Mouse (Mus musculus) heart, adult 18-20 months (tissue): ENCODE data around the gene Fbxo31. TPM values are rescaled to one million over a fixed set of nuclear protein-coding genes. Genes with fewer than 3 reads are reported as not detected.
"Not testable (repeated sequence)": the region's sequence is repeated elsewhere in the genome, so short reads cannot be mapped to it uniquely, and the experiment has no call there.

Experiments used
- DNase-seq, 2 experiments: peaks; one replicate each; pipeline ENCODE4 v3.0.0; 2021 to 2022; ENCODE audit warnings: mixed read lengths in 1 of 2
- long read RNA-seq, 2 experiments: library from polyadenylated mRNA; stranded (forward); transcript quantifications; one replicate each; pipeline ENCODE4 v2.0.0; 2021
- total RNA-seq, 2 experiments: library from RNA; stranded (reverse); gene quantifications; 2 replicates each; pipeline ENCODE4 v1.2.3; 2021

Gene Fbxo31
- 100 to 1,000 TPM in 1 of 2 experiments, 10 to 100 TPM in 1; 91.3 to 110 TPM for total RNA-seq
- long read RNA-seq, experiment 1, full-length matches to known transcripts, result 28 of 132 reads
- long read RNA-seq, experiment 1, partial matches to known transcripts, result 6 of 132 reads
- long read RNA-seq, experiment 1, other reads (novel, unspliced or antisense), result 98 of 132 reads
- long read RNA-seq, experiment 2, full-length matches to known transcripts, result 14 of 84 reads
- long read RNA-seq, experiment 2, partial matches to known transcripts, result 7 of 84 reads
- long read RNA-seq, experiment 2, other reads (novel, unspliced or antisense), result 63 of 84 reads

DNA sequence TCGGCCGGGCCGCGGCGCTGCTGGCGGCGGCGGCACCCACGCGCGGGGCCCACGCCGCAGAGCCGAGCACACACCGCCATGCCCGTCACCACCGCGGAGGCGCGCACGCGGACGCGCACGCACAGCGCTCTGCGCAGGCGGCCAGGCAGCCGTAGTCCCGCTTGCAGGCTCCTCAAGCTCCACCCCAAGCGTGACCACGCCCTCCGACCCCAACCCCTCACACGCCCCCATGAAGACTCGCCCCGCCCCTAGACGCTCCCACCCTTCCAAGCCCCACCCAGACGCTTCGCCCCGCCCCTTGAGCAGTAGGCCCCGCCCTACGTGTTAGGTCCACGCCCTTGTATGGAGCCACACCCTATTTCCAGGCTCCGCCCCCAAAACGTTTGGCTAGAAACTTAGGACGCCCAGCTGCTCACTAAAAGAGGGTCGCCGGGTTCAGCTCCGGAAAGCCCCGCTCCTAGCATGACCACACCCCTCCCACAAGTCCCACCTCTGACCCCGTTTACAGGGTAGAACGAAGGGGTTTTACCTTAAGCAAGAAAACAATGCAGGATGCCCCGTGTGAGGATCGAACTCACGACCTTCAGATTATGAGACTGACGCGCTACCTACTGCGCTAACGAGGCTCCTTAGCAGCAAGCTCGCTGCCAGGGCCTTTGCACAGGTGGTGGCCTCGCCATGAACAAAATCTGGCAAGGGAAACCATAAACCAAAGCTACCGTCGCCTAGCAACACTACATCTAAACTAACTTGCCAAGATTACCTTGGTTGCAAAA, at the start of gene Fbxo31:
TSS of gene Fbxo31 (minus strand) at position 131 of the 776 bp plus-strand sequence.
- peak; percentile 94 to 95 for DNase-seq

DNA sequence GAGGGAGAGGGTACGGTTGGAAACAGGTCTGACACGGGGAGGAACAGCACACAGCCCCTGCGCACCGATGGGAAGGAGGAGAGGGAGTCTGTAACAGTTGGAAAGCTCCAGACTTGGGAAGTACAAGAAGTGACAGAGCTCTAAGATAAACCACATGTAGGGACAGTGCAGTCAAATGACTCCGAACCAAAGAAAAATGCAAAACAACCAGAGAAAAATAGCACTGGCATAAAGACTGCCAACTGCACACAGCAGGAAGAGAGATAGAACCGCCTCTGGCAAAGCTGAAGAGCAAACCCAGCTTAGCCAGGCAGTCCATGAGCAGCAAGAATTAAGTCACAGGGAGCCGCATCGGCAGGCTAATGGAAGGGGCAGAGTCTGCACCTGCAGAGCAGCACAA, 44.4 kb upstream of the Fbxo31 start:
- no peak for DNase-seq

DNA sequence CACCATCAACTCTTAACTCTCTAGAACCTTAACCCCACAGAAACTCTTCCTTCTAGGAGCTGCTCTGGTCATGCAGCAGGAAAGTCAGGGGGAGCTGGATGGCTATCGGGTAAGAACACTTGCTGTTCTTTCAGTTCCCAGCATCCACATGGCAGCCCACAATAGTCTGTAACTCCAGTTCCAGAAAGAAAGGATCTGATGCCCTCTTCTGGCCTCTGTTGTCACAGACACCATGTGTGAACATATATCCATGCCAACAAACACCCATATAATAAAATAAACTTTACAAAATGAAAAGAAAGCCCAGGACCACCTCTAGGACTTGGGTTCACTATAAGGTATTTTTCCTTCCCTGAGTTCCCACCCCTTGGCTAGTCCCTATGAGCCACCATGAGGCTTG, 43.3 kb upstream of the Fbxo31 start:
- no peak for DNase-seq

DNA sequence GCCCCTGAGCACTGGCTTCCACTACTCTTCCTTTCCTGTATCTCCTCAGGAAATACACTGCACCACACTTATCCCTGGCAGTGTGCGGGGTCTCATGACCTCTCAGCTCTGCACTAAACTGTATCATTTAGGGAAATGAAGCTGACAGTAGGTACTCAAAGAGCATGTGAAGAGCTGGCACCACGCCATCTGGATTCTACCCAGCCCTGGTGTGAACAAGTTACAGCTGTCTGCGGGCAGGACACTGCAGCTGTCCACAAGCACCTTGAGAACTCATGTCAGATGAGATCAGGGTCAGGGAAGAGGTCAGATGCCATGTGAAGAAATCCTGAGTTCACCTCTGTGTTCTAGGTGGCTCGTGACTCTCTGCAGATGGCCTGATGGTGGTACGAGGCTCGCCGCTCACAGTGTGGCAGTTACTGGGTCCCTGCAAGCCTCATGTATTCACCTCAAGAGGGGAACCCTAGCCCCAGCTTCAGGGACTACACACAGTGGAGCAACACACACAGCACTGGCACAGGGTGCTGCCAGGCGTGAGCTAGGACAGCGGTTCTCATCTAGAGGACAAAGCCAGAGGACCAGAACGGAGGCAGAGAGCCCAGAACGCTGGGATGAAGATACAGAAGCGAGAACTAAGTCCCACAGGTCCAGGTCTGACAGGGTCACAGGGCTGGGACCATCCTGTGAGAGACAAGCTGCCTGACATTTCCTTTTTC, 42.4 kb upstream of the Fbxo31 start:
- peak; percentile 55 to 65 for DNase-seq

DNA sequence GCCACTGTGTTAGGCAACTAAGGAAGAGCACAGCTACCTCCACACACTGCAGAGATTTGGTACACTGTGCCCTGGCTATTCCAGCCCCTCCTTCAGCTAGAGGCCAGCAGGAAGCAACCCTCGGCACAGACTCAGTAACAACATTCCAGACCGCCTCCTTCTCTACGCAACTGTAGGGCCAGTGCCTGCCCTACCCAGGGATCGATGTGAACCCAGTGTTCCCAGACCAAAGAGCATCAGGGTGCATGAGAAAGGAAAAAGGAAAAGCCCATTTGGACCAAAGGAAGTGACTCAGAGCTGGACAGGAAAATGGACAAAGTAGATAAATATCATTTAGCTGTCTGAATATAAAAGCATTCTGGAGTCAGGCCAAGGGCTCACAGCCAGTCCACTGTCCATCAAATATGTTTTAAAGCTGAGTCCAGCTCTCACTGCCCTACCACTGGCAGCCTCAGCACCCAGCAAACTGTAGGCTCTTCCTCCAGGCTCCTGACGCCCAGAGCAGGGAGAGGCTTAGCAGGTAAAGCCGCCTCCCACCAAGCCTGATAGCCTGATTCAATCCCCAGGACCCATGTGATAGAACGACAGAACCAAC, 40.9 kb upstream of the Fbxo31 start:
- DNase-seq, result peak; percentile 84 to 94

DNA sequence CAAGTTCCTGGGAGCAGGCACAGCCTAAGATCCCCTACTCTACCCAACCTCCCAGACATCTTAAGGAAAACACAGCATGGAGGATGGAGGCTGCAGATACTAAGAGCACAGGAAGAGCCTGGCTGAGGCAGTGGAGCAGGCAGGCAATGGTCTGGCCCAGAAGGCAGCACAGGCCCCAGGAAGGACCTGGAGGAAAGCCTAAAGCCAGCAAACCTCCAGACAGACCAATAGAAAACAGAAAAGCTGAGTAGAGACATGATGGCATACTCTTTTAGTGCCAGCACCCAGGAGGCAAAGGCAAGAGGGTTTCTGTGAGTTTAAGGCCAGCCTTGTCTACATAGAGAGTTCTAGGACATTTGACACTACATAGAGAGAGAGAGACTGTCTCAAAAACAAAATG, 34.8 kb upstream of the Fbxo31 start:
- no peak for DNase-seq

DNA sequence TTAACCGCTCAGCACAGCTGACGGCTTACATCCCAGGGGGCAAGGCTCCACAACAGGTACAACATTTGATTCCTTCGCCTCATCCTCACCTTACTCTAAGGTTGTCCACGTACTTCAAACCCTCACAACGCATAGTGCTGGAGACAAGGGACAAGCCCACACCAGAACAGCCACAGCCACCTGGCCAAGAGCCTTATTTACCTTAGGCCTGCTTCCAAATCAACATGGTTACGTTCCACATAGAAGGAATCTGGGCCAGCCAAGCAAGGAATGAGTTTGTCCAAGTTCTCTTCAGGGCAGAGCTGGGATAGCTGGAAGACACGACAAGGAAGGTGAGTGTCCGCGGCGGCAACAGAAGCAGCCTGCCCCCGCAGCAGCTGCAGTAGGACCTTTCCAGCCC, 31.3 kb upstream of the Fbxo31 start:
- DNase-seq, result no peak

DNA sequence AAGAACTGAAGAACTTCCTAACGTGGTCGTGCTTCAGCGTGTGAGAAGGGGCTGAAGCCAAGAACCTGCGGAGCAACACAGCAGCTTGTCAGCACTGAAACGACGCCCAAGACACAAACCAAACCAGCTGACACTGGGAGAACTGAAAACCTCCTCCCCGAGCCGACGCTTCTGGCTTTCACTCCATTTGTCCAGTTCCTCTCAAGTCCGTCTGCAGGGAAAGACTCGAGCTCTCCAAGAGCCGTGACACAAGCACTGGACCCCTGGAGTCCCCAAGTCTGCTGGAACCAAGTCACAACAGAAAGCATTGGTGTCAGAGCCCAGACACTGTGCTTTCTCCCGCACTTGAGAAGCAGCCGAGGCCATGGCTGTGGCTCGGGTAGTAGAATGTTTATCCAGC, 30.6 kb upstream of the Fbxo31 start:
- no peak for DNase-seq

DNA sequence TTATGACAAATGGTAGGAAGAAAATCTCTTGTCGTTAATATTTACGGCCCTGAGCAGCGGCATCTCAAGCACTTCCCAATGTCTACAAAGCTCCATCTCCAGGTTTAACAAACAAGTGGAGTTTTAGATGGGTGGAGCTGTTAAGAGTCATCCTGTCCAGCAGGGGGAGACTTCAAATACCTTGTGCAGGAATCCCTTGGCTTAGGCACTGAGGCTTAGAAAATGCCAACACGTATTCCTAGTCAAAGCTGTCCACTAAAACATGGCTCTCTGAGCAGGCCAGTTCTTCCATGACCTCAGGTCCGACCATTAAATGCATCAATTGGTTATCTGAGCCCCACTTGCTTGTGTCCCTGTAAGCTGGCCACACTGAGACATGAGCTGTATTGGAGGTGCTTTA, 29.1 kb upstream of the Fbxo31 start:
- no peak for DNase-seq

DNA sequence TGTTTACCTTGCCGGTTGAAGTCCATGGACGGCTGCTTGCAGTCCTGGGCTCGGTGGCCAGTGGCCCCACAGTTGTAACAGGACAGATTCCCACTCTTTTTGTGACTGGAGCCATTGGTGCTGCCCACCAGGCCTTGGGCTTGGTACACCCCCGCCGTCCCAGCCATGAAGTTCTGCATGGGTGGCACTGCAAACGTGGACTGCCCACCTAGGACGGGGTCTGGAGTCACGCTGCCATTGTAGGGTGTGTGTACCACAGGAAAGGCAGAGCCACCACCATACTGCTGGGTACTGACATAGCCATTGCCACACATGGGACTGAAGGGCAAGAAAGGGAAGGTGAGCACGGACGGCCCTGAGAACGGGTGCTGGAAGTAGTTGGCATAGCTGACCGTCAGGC, 25.2 kb upstream of the Fbxo31 start:
- DNase-seq, result no peak

DNA sequence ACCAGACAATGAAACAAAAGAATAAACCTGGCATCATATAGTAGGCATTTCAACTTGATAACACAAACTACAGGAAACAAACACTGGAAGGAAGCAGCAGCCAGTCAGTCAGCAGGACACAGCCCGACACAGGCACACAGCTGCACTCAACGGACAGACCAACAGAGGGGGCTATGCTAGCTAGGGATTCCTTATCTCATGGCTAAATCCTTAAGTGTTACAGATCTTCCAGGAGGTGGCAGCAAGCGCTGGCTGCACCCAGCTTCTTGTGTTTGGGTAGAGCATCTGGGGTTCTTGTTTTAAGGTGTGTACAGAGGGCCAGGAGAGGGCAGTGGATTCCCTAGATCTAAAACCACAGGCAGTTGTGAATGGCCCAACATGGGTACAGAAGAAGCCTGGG, 24.3 kb upstream of the Fbxo31 start:
- peak; percentile 80 for DNase-seq

DNA sequence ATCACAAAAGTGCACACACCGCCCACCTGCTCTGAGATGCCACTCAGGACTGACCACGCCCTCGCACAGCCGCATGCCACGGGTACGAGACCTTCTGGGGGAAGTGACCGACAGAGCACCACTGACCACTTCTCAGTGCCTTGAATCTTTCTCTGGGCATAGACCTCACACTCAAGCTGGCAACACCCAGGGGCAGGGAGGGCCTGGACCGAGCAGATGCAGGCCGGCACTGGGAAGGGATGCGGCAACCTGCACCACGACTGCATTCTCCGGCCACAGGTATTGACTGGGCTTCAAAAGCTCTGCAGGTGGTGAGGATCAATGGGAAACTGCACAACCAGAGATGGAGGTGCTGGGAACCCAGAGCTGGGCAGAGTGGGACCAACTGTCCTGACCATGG, 23.8 kb upstream of the Fbxo31 start:
- no peak for DNase-seq

DNA sequence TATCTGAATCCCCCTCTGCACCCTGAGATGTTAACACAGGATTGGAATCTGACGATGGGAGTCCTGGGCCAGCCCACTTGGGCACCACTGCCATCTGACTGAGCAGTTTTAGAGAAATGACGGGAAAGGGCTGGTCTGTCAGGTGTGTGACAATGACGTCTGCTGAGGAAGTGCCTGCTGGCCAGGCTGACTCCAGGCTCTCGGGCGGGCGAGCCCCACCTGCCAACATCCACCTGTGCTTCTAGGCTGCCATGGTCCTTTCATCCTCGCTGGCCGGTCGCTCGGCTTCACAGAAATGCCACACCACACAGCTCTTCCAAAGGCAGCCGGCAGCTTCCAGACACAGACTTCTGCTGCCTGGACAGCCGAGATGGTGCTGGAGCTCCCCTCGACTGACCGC, 21.2 kb upstream of the Fbxo31 start:
- DNase-seq, result no peak

DNA sequence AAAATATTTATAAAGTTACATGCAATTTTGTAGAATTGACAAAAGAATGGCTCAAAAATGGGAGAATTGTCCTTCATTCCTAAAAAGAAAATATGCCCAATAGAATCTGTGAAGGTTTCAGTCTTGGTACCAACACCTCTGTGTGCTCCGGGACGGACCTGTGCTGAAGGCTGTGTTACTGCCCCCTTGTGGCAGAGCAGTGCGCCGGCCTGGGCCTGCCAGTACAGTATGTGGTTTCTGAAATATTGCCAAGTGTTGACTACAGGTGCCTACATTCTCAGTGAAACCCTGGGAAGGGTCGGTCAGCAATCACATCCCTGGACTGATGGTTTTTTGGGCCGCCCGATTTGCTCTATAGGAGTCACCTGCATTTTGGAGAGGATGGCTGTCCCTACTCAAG, 20.3 kb upstream of the Fbxo31 start:
- peak; percentile 85 to 86 for DNase-seq

DNA sequence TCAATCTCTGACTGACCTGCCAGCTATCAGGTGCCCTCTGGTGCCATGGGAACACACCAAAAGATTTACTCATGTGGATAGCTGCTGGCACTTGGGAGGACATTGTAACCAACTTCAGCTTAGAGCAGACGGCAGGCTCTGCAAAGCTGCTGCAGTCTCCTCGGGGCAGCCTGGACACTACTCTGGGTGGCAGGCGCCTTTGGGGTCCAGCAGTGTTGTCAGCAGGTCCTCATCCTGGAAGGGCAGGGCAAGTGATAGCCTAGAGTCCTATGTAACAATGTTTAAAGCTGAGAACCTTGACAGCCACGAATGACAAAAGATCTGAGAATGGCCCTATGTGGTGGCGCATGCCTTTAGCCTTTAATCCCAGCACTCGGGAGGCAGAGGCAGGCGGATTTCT, 19.6 kb upstream of the Fbxo31 start:
- no peak for DNase-seq

DNA sequence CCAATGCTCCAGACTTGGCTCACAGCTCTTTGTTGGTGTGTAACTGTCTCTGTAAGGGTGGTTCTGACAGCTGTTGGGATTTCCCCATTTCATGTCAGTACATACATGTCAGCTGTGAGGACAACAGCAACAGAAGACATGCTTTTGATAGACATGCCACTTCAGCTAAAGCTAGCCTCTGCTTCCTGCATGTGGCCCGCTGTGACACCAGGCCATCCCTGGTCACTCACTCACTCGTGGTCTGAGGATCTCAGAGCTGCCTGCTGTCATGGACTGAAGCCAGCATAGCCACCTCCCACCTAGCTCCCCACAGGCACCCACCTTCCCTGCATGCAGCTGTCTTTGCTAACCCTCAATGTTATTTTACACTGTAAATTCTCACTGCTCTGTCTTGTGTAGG, 18.9 kb upstream of the Fbxo31 start:
- DNase-seq, result not testable (repeated sequence)

DNA sequence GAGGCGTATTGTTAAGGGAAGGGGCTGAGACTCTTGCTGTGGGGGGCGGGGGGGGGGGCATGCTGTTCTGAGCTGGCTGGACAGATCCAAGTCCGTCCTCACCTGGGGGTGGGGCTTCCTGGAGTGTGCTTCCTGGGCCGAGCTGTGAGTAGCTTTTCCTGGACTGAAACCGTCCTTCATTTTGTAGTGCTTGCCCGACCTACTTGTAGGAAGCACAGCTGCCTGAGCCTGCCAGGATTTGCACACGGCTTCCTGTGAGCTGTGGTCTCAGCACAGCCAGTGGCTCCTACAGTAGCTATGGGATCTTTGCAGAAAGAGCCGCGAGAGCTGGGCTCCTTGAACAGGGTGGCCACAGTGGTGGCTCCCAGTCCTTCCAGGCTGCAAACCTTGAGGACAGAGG, 15.4 kb upstream of the Fbxo31 start:
- DNase-seq, result peak; percentile 52 to 82

DNA sequence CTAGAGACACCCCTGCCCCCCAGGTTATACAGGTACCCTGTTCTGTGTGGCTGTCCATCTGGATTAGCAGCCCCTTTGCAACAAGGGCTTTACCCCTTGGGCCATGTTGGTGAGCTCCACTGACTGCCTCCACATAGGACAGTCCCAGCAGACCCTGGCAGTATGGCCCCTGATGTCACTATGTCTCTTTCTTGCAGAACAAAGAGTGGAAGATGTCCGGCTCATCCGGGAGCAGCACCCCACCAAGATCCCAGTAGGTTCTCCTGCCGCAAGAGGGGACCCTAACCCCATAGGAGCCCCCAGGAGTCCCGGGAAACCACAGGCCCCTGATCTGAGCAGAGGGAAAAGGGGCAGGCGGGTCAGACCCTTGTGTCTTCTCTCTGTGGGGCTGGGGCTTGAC, 14.7 kb upstream of the Fbxo31 start:
- peak in 1 of 2 experiments; percentile 9 for DNase-seq

DNA sequence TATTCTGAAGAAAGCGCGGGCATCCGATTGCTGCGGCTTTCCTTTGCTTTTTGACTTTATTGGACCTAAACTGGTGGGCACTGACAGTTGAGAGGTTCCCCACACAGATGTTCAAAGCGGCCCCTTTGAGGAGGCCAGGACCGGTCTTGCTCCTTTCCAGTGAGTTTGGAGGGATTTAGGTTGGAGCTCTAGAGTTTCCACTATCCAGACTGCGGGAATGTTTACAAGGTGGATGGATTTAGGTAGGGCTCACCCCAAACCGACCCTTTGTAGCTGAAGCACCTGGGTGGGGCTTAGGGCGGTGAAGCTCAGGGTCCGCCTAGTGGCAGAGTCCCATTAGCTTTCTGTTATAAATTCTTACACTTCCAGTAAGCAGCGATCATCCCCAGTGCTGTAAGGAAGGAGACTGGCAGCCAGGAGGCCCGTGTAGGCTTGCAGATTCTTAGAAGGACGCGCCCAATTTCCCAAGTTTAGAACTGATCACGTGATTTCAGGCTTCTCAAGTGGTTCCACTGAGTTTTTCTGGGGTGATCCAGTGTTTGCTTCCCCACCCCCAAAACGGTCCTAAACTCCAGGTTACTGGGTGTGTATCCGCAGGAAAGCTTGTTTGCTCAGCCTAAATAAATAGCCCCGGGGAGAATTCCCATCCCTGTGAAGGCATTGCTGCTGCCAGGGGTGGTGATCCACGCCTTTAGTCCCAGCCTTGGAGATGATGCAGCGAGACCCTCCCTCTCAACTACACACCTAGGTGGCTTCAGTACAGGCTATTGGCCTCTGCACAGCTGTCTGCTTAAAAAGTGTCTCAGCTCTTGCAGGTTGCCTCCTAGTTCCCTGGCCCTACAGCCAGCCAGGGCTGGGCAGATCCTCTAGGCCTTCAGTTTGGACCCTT, 12.8 kb upstream of the Fbxo31 start:
- DNase-seq, result peak; percentile 57 to 67

DNA sequence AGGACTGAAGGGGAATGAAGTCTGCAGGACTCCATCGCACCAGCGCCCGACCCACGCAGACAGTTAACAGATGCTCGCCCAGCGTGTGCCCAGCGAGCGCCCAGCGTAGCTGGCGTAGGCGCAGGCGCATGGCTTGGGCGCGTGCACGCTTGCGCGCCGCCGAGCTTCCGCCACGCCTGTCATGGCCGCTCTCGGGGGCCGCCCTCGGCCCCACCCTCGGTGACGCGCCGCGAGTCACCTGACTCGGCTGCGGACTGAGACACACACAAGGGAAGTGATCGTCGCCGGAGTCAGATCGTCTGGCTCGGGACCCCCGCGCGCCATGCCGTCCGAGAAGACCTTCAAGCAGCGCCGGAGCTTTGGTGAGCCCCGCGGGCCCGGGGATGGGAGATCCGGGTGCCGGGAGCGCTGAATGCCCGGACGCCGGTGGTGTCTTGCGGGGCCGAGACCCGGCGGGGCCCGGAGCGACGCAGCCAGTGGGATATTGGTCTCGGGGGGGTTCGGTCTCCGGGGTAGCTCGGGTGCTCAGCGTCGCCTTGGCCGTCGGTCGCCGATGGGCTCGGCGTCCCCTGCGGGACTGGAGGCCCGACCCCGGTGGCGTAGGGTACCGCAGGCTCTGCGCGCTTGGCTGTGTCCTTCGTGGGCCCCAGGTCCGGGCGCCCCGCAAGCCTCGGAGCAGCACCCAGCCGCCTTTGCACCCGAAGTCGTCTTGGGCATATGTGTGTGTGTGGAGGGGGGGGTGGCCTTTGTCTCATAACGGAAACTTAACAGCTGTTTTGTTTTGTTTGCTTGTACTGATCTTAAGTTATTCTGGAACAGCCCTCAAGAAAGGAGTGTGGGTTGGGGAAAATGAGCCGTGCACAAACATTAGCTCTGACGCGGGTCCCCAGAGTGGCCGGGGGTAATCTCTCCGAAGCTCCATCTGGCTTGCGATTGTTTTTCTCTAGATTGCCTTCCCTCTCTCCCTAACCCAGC, 11.9 kb upstream of the Fbxo31 start, which contains the start of gene Map1lc3b:
TSS of gene Map1lc3b (plus strand) at position 159 of the 975 bp plus-strand sequence.
- peak; percentile 96 to 97 for DNase-seq
